Mouse (Mus musculus): Measurements from ENCODE around the gene Daam1. TPM values are rescaled to one million over a fixed set of nuclear protein-coding genes. Genes with fewer than 3 reads are reported as not detected.

The Daam1 gene
- polyA plus RNA-seq, 1 experiment: 10.1 TPM

DNA sequence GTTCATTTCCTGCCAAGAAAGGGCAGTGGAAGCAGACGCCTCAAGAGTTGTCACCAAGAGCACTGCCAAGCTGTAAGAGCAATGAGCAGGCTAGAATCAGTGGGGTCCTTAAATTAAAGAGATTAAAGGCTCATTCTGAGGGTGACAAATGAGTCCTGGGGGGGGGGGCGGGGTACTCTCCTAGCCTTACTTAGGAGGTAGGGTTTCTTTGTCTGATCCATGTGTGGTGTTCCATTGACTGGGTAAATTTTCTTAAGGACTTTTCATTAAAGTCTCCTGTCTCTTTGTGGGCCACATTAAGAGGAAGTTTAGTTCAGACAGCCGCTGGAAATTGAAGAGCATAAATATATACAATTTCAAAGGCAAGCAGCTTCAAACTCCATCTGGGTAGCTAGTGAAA, 138.1 kb downstream of the Daam1 start:
- no peak for TF ChIP-seq TCF12 (IDR thresholded peaks at IDR 0.05; ENCODE audit: insufficient read depth, poor library complexity, severe bottlenecking)
- no peak for TF ChIP-seq MYOD1 (IDR thresholded peaks at IDR 0.05; ENCODE audit: control insufficient read depth in 1 of 3, insufficient read length in 2 of 3, low read depth in 2 of 3)
- no peak for TF ChIP-seq POLR2AphosphoS2 (IDR thresholded peaks at IDR 0.05; ENCODE audit: insufficient read length, low read depth)
- TF ChIP-seq E2F4 (IDR thresholded peaks at IDR 0.05; ENCODE audit: insufficient read depth): no peak
- TF ChIP-seq USF1 (IDR thresholded peaks at IDR 0.05; ENCODE audit: low read depth): no peak
- no peak for TF ChIP-seq CEBPB (IDR thresholded peaks at IDR 0.05; ENCODE audit: insufficient read depth, poor library complexity, severe bottlenecking)
- no peak for TF ChIP-seq TCF3 (IDR thresholded peaks at IDR 0.05; ENCODE audit: insufficient read length, low read depth)
- no peak for TF ChIP-seq MAX (IDR thresholded peaks at IDR 0.05; ENCODE audit: low read depth)
- TF ChIP-seq POLR2A (IDR thresholded peaks at IDR 0.05; ENCODE audit: insufficient read length, low read depth): no peak
- no peak for TF ChIP-seq REST (IDR thresholded peaks at IDR 0.05; ENCODE audit: insufficient read depth, insufficient read length)
- TF ChIP-seq SRF (IDR thresholded peaks at IDR 0.05; ENCODE audit: control insufficient read depth, insufficient read length, low read depth): no peak
- TF ChIP-seq MYOG (IDR thresholded peaks at IDR 0.05; ENCODE audit: control insufficient read depth in 1 of 3, insufficient read depth in 1 of 3, insufficient read length in 2 of 3, low read depth in 2 of 3): no peak
- Histone ChIP-seq H3K36me3 (ENCODE audit: control insufficient read depth, insufficient read depth) (peaks cover 12% of the 10 kb centered on the region), H3K4me2 (ENCODE audit: low read depth) (no peak overlapping the region), H3ac (ENCODE audit: control insufficient read depth, insufficient read length) (no peak overlapping the region), H3K79me2 (ENCODE audit: control insufficient read depth, insufficient read depth) (no peaks in the 10 kb centered on the region), H3K27me3 (ENCODE audit: control insufficient read depth, insufficient read depth, insufficient read length) (no peaks in the 10 kb centered on the region), H3K4me3 (no peak overlapping the region)

DNA sequence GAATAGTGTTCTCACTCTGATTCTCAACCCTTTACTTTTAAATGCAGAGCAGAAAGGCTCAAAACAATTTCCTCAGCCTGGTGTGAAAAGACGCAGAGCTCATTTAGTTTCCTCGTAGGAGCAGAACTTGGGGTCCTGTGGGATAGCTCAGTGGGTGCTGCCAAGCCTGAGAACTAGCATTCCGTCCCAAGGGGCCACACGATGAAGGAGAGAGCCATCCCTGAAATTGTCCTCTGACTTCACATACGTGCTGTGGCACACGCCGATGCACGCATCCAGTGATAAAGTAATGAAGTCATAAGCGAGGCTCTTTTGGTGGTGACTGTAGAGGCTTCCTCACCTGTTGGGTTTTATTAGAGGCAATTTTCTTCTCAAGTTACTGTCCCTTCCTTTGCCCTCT, 138.6 kb downstream of the Daam1 start:
- Histone ChIP-seq H3K79me2 (ENCODE audit: control insufficient read depth, insufficient read depth) (no peaks in the 10 kb centered on the region), H3K4me3 (no peak overlapping the region), H3K4me2 (ENCODE audit: low read depth) (no peak overlapping the region), H3K27me3 (ENCODE audit: control insufficient read depth, insufficient read depth, insufficient read length) (no peaks in the 10 kb centered on the region), H3ac (ENCODE audit: control insufficient read depth, insufficient read length) (no peak overlapping the region), H3K36me3 (ENCODE audit: control insufficient read depth, insufficient read depth) (peaks cover 14% of the 10 kb centered on the region)
- TF ChIP-seq USF1 (IDR thresholded peaks at IDR 0.05; ENCODE audit: low read depth) (no peak), CEBPB (IDR thresholded peaks at IDR 0.05; ENCODE audit: insufficient read depth, poor library complexity, severe bottlenecking) (no peak), MYOG (IDR thresholded peaks at IDR 0.05; ENCODE audit: control insufficient read depth in 1 of 3, insufficient read depth in 1 of 3, insufficient read length in 2 of 3, low read depth in 2 of 3) (no peak), REST (IDR thresholded peaks at IDR 0.05; ENCODE audit: insufficient read depth, insufficient read length) (no peak), MYOD1 (IDR thresholded peaks at IDR 0.05; ENCODE audit: control insufficient read depth in 1 of 3, insufficient read length in 2 of 3, low read depth in 2 of 3) (no peak), SRF (IDR thresholded peaks at IDR 0.05; ENCODE audit: control insufficient read depth, insufficient read length, low read depth) (no peak), TCF12 (IDR thresholded peaks at IDR 0.05; ENCODE audit: insufficient read depth, poor library complexity, severe bottlenecking) (no peak), E2F4 (IDR thresholded peaks at IDR 0.05; ENCODE audit: insufficient read depth) (no peak), MAX (IDR thresholded peaks at IDR 0.05; ENCODE audit: low read depth) (no peak), POLR2A (IDR thresholded peaks at IDR 0.05; ENCODE audit: insufficient read length, low read depth) (no peak), POLR2AphosphoS2 (IDR thresholded peaks at IDR 0.05; ENCODE audit: insufficient read length, low read depth) (no peak), TCF3 (IDR thresholded peaks at IDR 0.05; ENCODE audit: insufficient read length, low read depth) (no peak)

DNA sequence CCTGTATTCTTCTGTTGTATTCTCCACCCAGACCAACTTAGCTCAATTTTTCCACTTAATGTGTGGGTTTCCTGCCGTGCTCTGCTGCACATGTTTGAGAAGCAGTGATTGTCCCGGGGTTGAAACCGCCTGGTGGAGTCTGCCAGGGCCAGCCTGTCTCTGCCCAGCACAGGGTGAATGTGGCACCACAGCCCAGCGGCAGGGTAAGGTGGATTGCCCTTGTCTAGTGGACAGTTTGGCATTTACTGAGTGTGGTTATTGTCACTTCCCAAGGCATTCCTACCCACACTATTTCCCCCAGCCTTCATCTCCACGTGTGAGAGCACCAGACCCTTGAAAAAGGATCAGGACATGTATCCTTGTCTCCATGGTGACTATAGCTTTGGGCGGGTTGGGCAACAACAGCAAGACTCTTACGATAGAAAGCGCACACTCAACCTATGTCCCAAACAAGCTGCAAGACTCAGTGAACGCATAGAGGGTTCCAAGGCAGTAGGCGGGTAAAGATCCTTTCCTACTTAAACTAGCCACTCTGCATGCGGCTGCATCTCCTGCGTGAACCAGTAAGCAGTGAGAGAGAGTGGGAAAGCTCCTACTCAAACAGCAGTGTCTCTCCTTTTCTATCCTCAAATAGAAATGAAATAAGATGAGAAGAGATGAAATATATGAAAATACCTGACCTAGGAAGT, 139.2 kb downstream of the Daam1 start:
- Histone ChIP-seq H3K79me2 (ENCODE audit: control insufficient read depth, insufficient read depth) (no peaks in the 10 kb centered on the region), H3ac (ENCODE audit: control insufficient read depth, insufficient read length) (no peak overlapping the region), H3K4me2 (ENCODE audit: low read depth) (no peak overlapping the region), H3K27me3 (ENCODE audit: control insufficient read depth, insufficient read depth, insufficient read length) (no peaks in the 10 kb centered on the region), H3K4me3 (no peak overlapping the region), H3K36me3 (ENCODE audit: control insufficient read depth, insufficient read depth) (peaks cover 17% of the 10 kb centered on the region)
- TF ChIP-seq USF1 (IDR thresholded peaks at IDR 0.05; ENCODE audit: low read depth): no peak
- TF ChIP-seq MYOD1 (IDR thresholded peaks at IDR 0.05; ENCODE audit: control insufficient read depth in 1 of 3, insufficient read length in 2 of 3, low read depth in 2 of 3): no peak
- TF ChIP-seq E2F4 (IDR thresholded peaks at IDR 0.05; ENCODE audit: insufficient read depth): no peak
- no peak for TF ChIP-seq REST (IDR thresholded peaks at IDR 0.05; ENCODE audit: insufficient read depth, insufficient read length)
- TF ChIP-seq SRF (IDR thresholded peaks at IDR 0.05; ENCODE audit: control insufficient read depth, insufficient read length, low read depth): no peak
- no peak for TF ChIP-seq TCF3 (IDR thresholded peaks at IDR 0.05; ENCODE audit: insufficient read length, low read depth)
- TF ChIP-seq TCF12 (IDR thresholded peaks at IDR 0.05; ENCODE audit: insufficient read depth, poor library complexity, severe bottlenecking): no peak
- no peak for TF ChIP-seq MYOG (IDR thresholded peaks at IDR 0.05; ENCODE audit: control insufficient read depth in 1 of 3, insufficient read depth in 1 of 3, insufficient read length in 2 of 3, low read depth in 2 of 3)
- no peak for TF ChIP-seq POLR2A (IDR thresholded peaks at IDR 0.05; ENCODE audit: insufficient read length, low read depth)
- TF ChIP-seq MAX (IDR thresholded peaks at IDR 0.05; ENCODE audit: low read depth): no peak
- no peak for TF ChIP-seq POLR2AphosphoS2 (IDR thresholded peaks at IDR 0.05; ENCODE audit: insufficient read length, low read depth)
- no peak for TF ChIP-seq CEBPB (IDR thresholded peaks at IDR 0.05; ENCODE audit: insufficient read depth, poor library complexity, severe bottlenecking)

DNA sequence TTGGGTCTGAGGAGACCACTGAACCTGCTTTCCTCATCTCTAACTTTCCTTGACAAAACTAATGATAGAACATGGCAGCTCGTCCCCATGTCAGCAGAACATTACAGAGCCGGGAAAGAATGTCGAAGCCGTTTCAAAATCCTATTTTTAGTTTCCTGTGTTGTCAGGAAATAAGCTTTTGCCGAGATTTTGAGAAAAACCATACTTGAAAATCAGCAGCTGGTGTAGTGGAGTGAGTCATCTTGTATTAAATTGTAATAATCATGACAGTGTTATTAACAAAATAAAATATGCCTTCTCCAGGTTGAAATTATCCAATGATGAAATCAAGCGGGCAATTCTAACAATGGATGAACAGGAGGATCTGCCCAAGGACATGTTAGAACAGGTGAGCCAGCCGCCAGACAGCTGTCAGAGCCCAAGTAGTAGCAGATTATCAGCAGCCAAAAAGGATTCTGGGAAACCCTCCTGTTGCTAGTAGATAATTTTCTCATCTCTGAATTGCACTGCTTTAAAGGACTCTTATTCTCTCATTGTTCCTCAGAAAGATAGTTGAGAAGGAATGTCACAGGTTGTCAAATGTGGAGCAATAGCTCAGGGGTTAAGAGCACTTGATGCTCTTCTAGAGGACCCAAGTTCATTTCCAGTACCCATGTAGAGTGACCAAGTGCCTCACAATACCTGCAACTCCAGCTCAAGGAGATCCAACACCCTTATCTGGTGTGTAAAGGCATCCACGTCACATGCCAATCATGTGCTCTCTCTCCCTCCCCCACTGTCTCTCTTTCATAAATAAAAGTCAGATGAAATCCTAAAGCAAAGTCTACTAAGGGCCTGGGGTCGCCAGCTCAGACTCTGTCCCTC, 140.1 kb downstream of the Daam1 start:
- no peaks in the 10 kb centered on the region for H3K79me2 ChIP-seq (ENCODE audit: control insufficient read depth, insufficient read depth)
- H3K36me3 ChIP-seq (ENCODE audit: control insufficient read depth, insufficient read depth): peaks cover 27% of the 10 kb centered on the region
- TF ChIP-seq MYOD1 (IDR thresholded peaks at IDR 0.05; ENCODE audit: control insufficient read depth in 1 of 3, insufficient read length in 2 of 3, low read depth in 2 of 3): peak in 2 of 3 experiments; percentile 79 to 88
- TF ChIP-seq REST (IDR thresholded peaks at IDR 0.05; ENCODE audit: insufficient read depth, insufficient read length): no peak
- peak; percentile 27 for TF ChIP-seq TCF3 (IDR thresholded peaks at IDR 0.05; ENCODE audit: insufficient read length, low read depth)
- TF ChIP-seq CEBPB (IDR thresholded peaks at IDR 0.05; ENCODE audit: insufficient read depth, poor library complexity, severe bottlenecking): no peak
- TF ChIP-seq MYOG (IDR thresholded peaks at IDR 0.05; ENCODE audit: control insufficient read depth in 1 of 3, insufficient read depth in 1 of 3, insufficient read length in 2 of 3, low read depth in 2 of 3): no peak
- H3K4me2 ChIP-seq (ENCODE audit: low read depth): no peak overlapping the region
- H3K27me3 ChIP-seq (ENCODE audit: control insufficient read depth, insufficient read depth, insufficient read length): no peaks in the 10 kb centered on the region
- H3K4me3 ChIP-seq: no peak overlapping the region
- H3ac ChIP-seq (ENCODE audit: control insufficient read depth, insufficient read length): no peak overlapping the region
